Mouse (Mus musculus) frontal cortex, adult (tissue): ENCODE measurements at regions not wholly inside any gene's neighbourhood (a gene's known extent, or its start where the extent isn't known, plus 50 kb on each side); places are given as distances from the start of the nearest gene placed in this dataset.
A peak's percentile ranks its signal among the peaks of the same experiment; 100 is the strongest.

Source experiments
- ATAC-seq: cut with Nextera tagmentation; 2 replicates; pipeline ENCODE4 v1.9.2; 2017; ENCODE audit warnings: mild to moderate bottlenecking, moderate library complexity, mixed read lengths; ENCODE audit not compliant: low TSS enrichment

- ATAC-seq: no peak
Observed at GRCm38 (mm10) chr4:45713046-45713706, 85.6 kb upstream of the Aldh1b1 start.

- ATAC-seq: no peak
Observed at GRCm38 (mm10) chr4:45703997-45704396, 94.8 kb upstream of the Aldh1b1 start.

GRCm38 (mm10) chr4:45699601-45700000 lies 99.2 kb upstream of the Aldh1b1 start:
- peak; percentile 59 for ATAC-seq

- ATAC-seq: no peak
Observed at GRCm38 (mm10) chr4:45695239-45695638, 103.6 kb upstream of the Aldh1b1 start.

- no peak for ATAC-seq
Observed at GRCm38 (mm10) chr4:45689991-45690916, 108.6 kb upstream of the Aldh1b1 start.

- ATAC-seq: no peak
Observed at GRCm38 (mm10) chr4:45689572-45689971, 109.2 kb upstream of the Aldh1b1 start.

- ATAC-seq: no peak
Observed at GRCm38 (mm10) chr4:45688233-45688632, 110.6 kb upstream of the Aldh1b1 start.

- ATAC-seq: no peak
Observed at GRCm38 (mm10) chr4:45685031-45685430, 113.8 kb upstream of the Aldh1b1 start.

- ATAC-seq: no peak
Observed at GRCm38 (mm10) chr4:45683205-45683604, 115.6 kb upstream of the Aldh1b1 start.

GRCm38 (mm10) chr4:45682746-45683145 lies 116.1 kb upstream of the Aldh1b1 start:
- ATAC-seq: no peak

GRCm38 (mm10) chr4:45676137-45676536 lies 122.7 kb upstream of the Aldh1b1 start:
- ATAC-seq: no peak

- ATAC-seq: no peak
Observed at GRCm38 (mm10) chr4:45674291-45674690, 124.5 kb upstream of the Aldh1b1 start.

GRCm38 (mm10) chr4:45673081-45673819 lies 125.6 kb upstream of the Aldh1b1 start:
- ATAC-seq: peak; percentile 82

GRCm38 (mm10) chr4:45672262-45673076 lies 126.4 kb upstream of the Aldh1b1 start:
- no peak for ATAC-seq

- no peak for ATAC-seq
Observed at GRCm38 (mm10) chr4:45664372-45664771, 132.1 kb upstream of the Shb start.

GRCm38 (mm10) chr4:45657350-45657978 lies 125.2 kb upstream of the Shb start:
- no peak for ATAC-seq

GRCm38 (mm10) chr4:45655780-45656179 lies 123.5 kb upstream of the Shb start:
- ATAC-seq: no peak

GRCm38 (mm10) chr4:45654804-45655155 lies 122.5 kb upstream of the Shb start:
- no peak for ATAC-seq

- no peak for ATAC-seq
Observed at GRCm38 (mm10) chr4:45654019-45654803, 121.9 kb upstream of the Shb start.

GRCm38 (mm10) chr4:45648884-45649577 lies 116.8 kb upstream of the Shb start:
- ATAC-seq: no peak
